Comparison of ENCODE assay signal across 19 mouse cellular contexts in the genomic region with DNA sequence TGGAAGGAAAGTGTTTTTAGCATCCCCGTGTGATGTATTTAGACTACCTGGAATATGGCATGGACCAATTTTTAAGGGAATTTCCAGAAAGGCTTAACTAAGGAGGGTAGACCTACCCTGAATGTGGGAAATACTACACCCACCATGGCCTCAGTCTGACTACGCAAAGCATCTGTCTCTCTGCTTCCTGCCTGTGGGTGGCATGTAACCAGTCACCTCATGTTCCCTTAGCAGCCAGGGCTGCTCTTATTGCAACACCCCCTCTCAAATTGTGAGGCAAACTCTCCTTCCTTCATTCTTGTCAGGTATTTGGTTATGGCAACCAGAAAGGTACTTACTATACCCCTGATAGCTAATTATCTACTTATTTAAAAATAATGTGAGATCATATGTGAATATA. TPM values are rescaled to one million over a fixed set of nuclear protein-coding genes. Genes with fewer than 3 reads are reported as not detected.
DNase-seq lines count a peak whose midpoint lies in the region; ATAC-seq and TF ChIP-seq lines count a peak whose summit lies in the region.
"Had no signal": no experiment of that assay in that cellular context is flagged by ENCODE, and none has a peak within 500 bp of the region (broad histone marks: within the 10 kb centered on the region; RNA-seq: fewer than 3 reads in every experiment).

No protein-coding gene starts in this region.

- no peaks in the 10 kb centered on the region for H3K9me3 ChIP-seq in neural tube, embryonic 12.5 days
- H3K9me3 ChIP-seq in liver, postnatal 0 days (ENCODE audit: low read length) = no peaks in the 10 kb centered on the region
- H3K9me3 ChIP-seq: forebrain, embryonic 12.5 days; liver, embryonic 12.5 days; lung, embryonic 15.5 days; midbrain, embryonic 13.5 days; stomach, embryonic 15.5 days had no signal

- no peaks in the 10 kb centered on the region for H3K4me1 ChIP-seq in neural tube, embryonic 12.5 days
- no peaks in the 10 kb centered on the region for H3K4me1 ChIP-seq in liver, postnatal 0 days (ENCODE audit: insufficient read depth)
- H3K4me1 ChIP-seq: forebrain, embryonic 12.5 days; liver, embryonic 12.5 days; lung, embryonic 15.5 days; stomach, embryonic 15.5 days had no signal

- intact Hi-C loops in gastrocnemius, adult 2 months (cut with DNase I) = no loop called here

- peak overlapping the region; percentile 99 for H3K27ac ChIP-seq in gastrocnemius, adult 2 months
- no peak overlapping the region for H3K27ac ChIP-seq in neural tube, embryonic 12.5 days
- no peak overlapping the region for H3K27ac ChIP-seq in liver, postnatal 0 days (ENCODE audit: low read depth)
- H3K27ac ChIP-seq: forebrain, embryonic 12.5 days; liver, embryonic 12.5 days; lung, embryonic 15.5 days; macrophage; midbrain, embryonic 13.5 days; stomach, embryonic 15.5 days had no signal

- no peaks in the 10 kb centered on the region for H3K27me3 ChIP-seq in neural tube, embryonic 12.5 days (replicated peaks)
- H3K27me3 ChIP-seq in liver, postnatal 0 days (ENCODE audit: insufficient read depth, low read length) = no peaks in the 10 kb centered on the region
- H3K27me3 ChIP-seq: forebrain, embryonic 12.5 days; lung, embryonic 15.5 days; stomach, embryonic 15.5 days had no signal

- peak; percentile 48 for DNase-seq in gastrocnemius, adult 2 months
- no peak for DNase-seq in gastrocnemius, adult 8-10 months (ENCODE audit: low spot score in 2 of 2)
- peak; percentile 52 for DNase-seq in right cerebral cortex, adult 18-20 months
- no peak for DNase-seq in right cerebral cortex, postnatal 10 days (ENCODE audit: low spot score in 2 of 2)
- no peak for DNase-seq in liver, postnatal 0 days
- DNase-seq in natural killer cell, adult 2 months (ENCODE audit: low spot score in 2 of 2) = no peak
- no peak for DNase-seq in kidney, adult 18-20 months
- DNase-seq: adrenal gland, postnatal 14 days; B cell, adult 2 months; cerebellum, adult 9-10 months; embryo, embryonic 11 days; spleen, adult 18-20 months had no signal

- H3K4me3 ChIP-seq in gastrocnemius, adult 2 months = no peak overlapping the region
- no peak overlapping the region for H3K4me3 ChIP-seq in neural tube, embryonic 12.5 days
- H3K4me3 ChIP-seq in liver, postnatal 0 days (ENCODE audit: low read depth, low read length) = no peak overlapping the region
- H3K4me3 ChIP-seq: forebrain, embryonic 12.5 days; liver, embryonic 12.5 days; lung, embryonic 15.5 days; midbrain, embryonic 13.5 days; stomach, embryonic 15.5 days had no signal

- no peak for TF ChIP-seq EP300 in liver, postnatal 0 days (IDR thresholded peaks at IDR 0.05; ENCODE audit: low read depth)

- 0 out of 2 replicates have a peak, but pooled peaks have one; percentile 33 for ATAC-seq in neural tube, embryonic 12.5 days (ENCODE audit: low FRiP score, low read depth)
- no peak for ATAC-seq in liver, postnatal 0 days
- ATAC-seq: liver, embryonic 12.5 days; midbrain, embryonic 13.5 days had no signal

- WGBS in neural tube, embryonic 12.5 days = 80% methylated on average over 2 of the region's 2 CpGs
- 71% methylated on average over 2 of the region's 2 CpGs for WGBS in liver, postnatal 0 days (ENCODE audit: insufficient replicate concordance)

- TF ChIP-seq CTCF in gastrocnemius, adult 2 months (IDR thresholded peaks at IDR 0.05) = peak; percentile 13; the same call in 1 of the 2 replicates
- TF ChIP-seq CTCF in liver, postnatal 0 days (IDR thresholded peaks at IDR 0.05; ENCODE audit: low read depth) = no peak

- no peak overlapping the region for H3K9ac ChIP-seq in neural tube, embryonic 12.5 days
- no peak overlapping the region for H3K9ac ChIP-seq in liver, postnatal 0 days (replicated peaks)
- H3K9ac ChIP-seq: forebrain, embryonic 12.5 days; liver, embryonic 12.5 days; lung, embryonic 15.5 days; midbrain, embryonic 13.5 days; stomach, embryonic 15.5 days had no signal

- no peaks in the 10 kb centered on the region for H3K36me3 ChIP-seq in neural tube, embryonic 12.5 days
- no peaks in the 10 kb centered on the region for H3K36me3 ChIP-seq in liver, postnatal 0 days (replicated peaks; ENCODE audit: insufficient read depth, low read length)
- H3K36me3 ChIP-seq: forebrain, embryonic 12.5 days; liver, embryonic 12.5 days; lung, embryonic 15.5 days; midbrain, embryonic 13.5 days; stomach, embryonic 15.5 days had no signal

- H3K4me2 ChIP-seq in neural tube, embryonic 12.5 days (replicated peaks) = no peak overlapping the region
- no peak overlapping the region for H3K4me2 ChIP-seq in liver, postnatal 0 days (ENCODE audit: low read depth, low read length)
- H3K4me2 ChIP-seq: forebrain, embryonic 12.5 days; liver, embryonic 12.5 days; lung, embryonic 15.5 days; midbrain, embryonic 13.5 days; stomach, embryonic 15.5 days had no signal

RNA-seq across cellular contexts. Expression of a gene that starts 57.9 kb away (rescaled TPM):
- total RNA-seq in gastrocnemius, adult 2 months (2021) = 1,000 to 10,000 TPM; 3,559 to 3,570 TPM
- total RNA-seq in gastrocnemius, adult 8-10 months (2022) = 1,000 to 10,000 TPM; 3,083 to 3,979 (median 3,594) TPM
- 51.1 and 60.1 TPM in 2 replicates for polyA plus RNA-seq in neural tube, embryonic 12.5 days (2016; fragmentation: Nextera tagmentation; extraction: Ambion mirVana)
- polyA plus RNA-seq in liver, postnatal 0 days (2015; fragmentation: Nextera tagmentation; extraction: Ambion mirVana) = 8.1 and 8.5 TPM in 2 replicates

Comparison
In these comparisons a context has a peak if more than half of its experiments do, and no peak if none do; other contexts are left out.
1. DNase-seq: peak in gastrocnemius, adult 2 months (single experiment) and right cerebral cortex, adult 18-20 months (single experiment); none in gastrocnemius, adult 8-10 months (0 of 2), right cerebral cortex, postnatal 10 days (0 of 2), liver, postnatal 0 days (single experiment), natural killer cell, adult 2 months (0 of 2) and kidney, adult 18-20 months (single experiment).